Mouse (Mus musculus) midbrain, embryonic 12.5 days (tissue): ENCODE data around the gene Sec14l3. TPM values are rescaled to one million over a fixed set of nuclear protein-coding genes. Genes with fewer than 3 reads are reported as not detected.
"Not testable (repeated sequence)": the region's sequence is repeated elsewhere in the genome, so short reads cannot be mapped to it uniquely, and the experiment has no call there.

Experiments used
- ATAC-seq: fragments of 200-750 bp; cut with Nextera tagmentation; 2 replicates; pipeline ENCODE4 v1.8.0; 2017; ENCODE audit warnings: low read depth, moderate TSS enrichment, moderate library complexity; ENCODE audit not compliant: low FRiP score
- H3K27ac ChIP-seq: fragments of 300-500 bp; sonication (generic); replicated peaks from 2 replicates; pipeline ENCODE4 v1.5.1; 2016; ENCODE audit warnings: mild to moderate bottlenecking
- H3K27me3 ChIP-seq: fragments of 300-500 bp; sonication (generic); 2 replicates; pipeline ENCODE4 v1.6.1; 2016; ENCODE audit warnings: mild to moderate bottlenecking
- H3K36me3 ChIP-seq: fragments of 300-500 bp; sonication (generic); 2 replicates; pipeline ENCODE4 v1.6.1; 2016
- H3K4me1 ChIP-seq: fragments of 300-500 bp; sonication (generic); 2 replicates; pipeline ENCODE4 v1.6.1; 2016
- H3K4me2 ChIP-seq: fragments of 300-500 bp; sonication (generic); replicated peaks from 2 replicates; pipeline ENCODE4 v1.6.1; 2016; ENCODE audit warnings: mild to moderate bottlenecking, moderate library complexity
- H3K4me3 ChIP-seq: fragments of 300-500 bp; sonication (generic); 2 replicates; pipeline ENCODE4 v1.5.1; 2016; ENCODE audit warnings: mild to moderate bottlenecking
- H3K9ac ChIP-seq: fragments of 300-500 bp; sonication (generic); replicated peaks from 2 replicates; pipeline ENCODE4 v1.6.1; 2016; ENCODE audit warnings: mild to moderate bottlenecking, moderate library complexity
- H3K9me3 ChIP-seq: fragments of 300-500 bp; sonication (generic); 2 replicates; pipeline ENCODE4 v1.6.1; 2016; ENCODE audit warnings: mild to moderate bottlenecking
- WGBS: fragments of 180-500 bp; shearing (Covaris S2); methylation state at CpG from one replicate; pipeline ENCODE4 v1.1.7; 2016; 5-methylcytosine and 5-hydroxymethylcytosine counted together
- polyA plus RNA-seq: library from polyadenylated mRNA; unstranded; fragments of >200 nt; fragmentation: Nextera tagmentation; extraction: Ambion mirVana; gene quantifications from 2 replicates; pipeline ENCODE4 v1.2.1, GENCODE M21; 2016

The Sec14l3 gene
- not detected in 2 replicates for polyA plus RNA-seq

DNA sequence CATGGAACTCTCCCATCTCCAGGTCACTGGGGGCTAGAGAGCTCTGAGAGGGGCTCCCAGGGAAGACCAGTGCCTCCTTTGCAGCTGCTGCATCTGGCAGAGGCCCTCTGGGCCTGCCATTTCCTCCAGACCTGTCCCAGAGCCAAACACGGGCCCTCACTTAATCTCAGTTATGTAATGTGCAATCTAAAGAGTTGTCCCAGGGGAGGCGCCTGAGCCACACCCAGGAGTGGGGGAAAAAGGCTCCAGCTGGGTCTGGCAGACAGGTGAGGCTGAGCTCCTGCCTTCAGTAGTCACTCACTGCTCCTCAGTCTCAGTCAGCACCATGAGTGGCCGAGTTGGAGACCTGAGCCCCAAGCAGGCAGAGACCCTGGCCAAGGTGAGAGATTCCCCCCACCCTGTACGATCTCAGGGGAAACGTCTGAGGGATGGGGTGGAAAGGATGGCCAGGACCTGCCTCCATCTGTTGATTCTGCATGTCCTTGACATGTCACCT is at the start of gene Sec14l3:
Sec14l3 (plus strand) TSS at position 215 of the 496 bp plus-strand sequence.
- H3K27ac ChIP-seq = no peak within 1 kb of the TSS
- no peaks in the 10 kb centered on the region for H3K9me3 ChIP-seq
- H3K36me3 ChIP-seq = no peaks in the 10 kb centered on the region
- 75% methylated on average over 5 of the region's 5 CpGs for WGBS
- no peak within 1 kb of the TSS for H3K9ac ChIP-seq
- H3K4me2 ChIP-seq = no peak within 1 kb of the TSS
- no peaks in the 10 kb centered on the region for H3K27me3 ChIP-seq
- ATAC-seq = no peak
- H3K4me1 ChIP-seq = no peaks in the 10 kb centered on the region
- no peak within 1 kb of the TSS for H3K4me3 ChIP-seq

DNA sequence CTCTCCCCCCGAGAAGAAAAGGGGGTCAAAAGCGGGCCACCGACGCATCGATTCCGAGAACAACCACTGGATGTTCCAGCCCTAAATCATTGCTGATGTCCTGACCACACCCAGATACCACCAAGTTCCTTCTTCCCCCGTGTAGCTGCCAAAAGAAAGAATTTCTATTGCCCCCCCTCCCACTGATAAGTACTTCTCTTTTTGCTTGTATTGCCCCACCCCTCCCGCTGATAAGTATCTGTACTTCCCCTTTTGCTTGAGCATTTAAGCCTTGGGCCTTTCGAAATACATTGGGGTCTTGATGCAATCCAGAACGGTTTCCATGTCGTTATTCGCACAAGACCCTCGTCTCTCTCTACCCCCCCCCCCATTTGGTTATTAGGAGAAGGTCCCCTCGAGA is 48.8 kb upstream of the Sec14l3 start:
- H3K4me2 ChIP-seq, H3K9ac ChIP-seq, H3K27ac ChIP-seq, H3K4me1 ChIP-seq, H3K9me3 ChIP-seq, H3K36me3 ChIP-seq, H3K27me3 ChIP-seq, H3K4me3 ChIP-seq, ATAC-seq: not testable (repeated sequence)
- 90% methylated on average over 14 of the region's 14 CpGs for WGBS

DNA sequence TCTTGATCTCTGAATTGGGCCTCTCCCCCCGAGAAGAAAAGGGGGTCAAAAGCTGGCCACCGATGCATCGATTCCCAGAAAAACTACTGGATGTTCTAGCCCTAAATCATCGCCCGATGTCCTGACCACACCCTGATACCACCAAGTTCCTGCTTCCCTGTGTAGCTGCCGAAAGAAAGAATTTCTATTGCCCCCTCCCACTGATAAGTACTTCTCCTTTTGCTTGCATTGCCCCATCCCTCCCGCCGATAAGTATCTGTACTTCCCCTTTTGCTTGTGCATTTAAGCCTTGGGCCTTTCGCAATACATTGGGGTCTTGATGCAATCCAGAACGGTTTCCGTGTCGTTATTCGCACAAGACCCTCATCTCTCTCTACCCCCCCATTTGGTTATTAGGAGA is 42.5 kb upstream of the Sec14l3 start:
- 88% methylated on average over 13 of the region's 13 CpGs for WGBS
- H3K4me2 ChIP-seq, ATAC-seq, H3K9ac ChIP-seq, H3K27me3 ChIP-seq, H3K27ac ChIP-seq, H3K4me3 ChIP-seq, H3K4me1 ChIP-seq, H3K9me3 ChIP-seq, H3K36me3 ChIP-seq: not testable (repeated sequence)

DNA sequence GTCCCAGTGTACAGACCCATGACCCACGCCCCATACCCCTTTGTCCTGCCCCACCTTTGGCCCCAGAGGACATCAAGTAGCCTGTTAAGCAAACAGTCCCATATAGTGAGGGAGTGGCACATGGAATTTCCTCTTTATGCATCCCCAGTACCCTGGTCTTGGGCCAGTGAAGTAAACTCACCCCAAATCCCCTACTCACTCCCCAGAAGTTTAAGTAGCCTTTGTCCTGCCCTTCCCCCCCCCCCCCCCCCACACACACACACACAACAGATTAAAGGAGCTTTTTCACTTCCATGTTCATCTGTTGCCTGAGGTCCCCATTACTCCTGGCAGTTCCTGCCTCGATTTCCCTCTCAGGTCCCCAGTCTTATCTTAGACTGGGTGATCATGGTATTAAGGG is 41.3 kb upstream of the Sec14l3 start:
- H3K4me3 ChIP-seq = no peak overlapping the region
- no peak overlapping the region for H3K27ac ChIP-seq
- no peaks in the 10 kb centered on the region for H3K36me3 ChIP-seq
- WGBS = 67% methylated on average over 2 of the region's 2 CpGs
- H3K9me3 ChIP-seq = no peaks in the 10 kb centered on the region
- no peaks in the 10 kb centered on the region for H3K4me1 ChIP-seq
- H3K9ac ChIP-seq = no peak overlapping the region
- no peak for ATAC-seq
- no peak overlapping the region for H3K4me2 ChIP-seq
- H3K27me3 ChIP-seq = no peaks in the 10 kb centered on the region

DNA sequence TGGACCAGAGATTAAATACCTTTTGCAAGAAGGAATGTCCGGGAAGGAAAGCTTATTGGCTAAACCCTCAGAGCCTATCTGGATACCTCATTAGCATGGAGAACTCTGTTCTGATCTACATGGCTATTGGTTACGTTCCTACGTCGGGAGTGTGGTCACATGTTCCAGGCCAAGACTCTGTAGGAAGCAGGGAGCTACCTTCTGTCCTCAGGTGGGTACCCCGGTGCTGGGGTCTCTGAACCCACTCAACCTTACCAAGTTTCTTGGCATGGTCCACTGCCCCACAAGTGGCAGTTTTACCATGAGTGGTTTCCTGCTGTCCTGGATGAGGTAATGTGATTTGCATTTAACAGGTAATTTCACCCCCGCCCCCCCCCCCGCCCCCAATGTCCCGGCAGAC is 37.6 kb upstream of the Sec14l3 start:
- Histone ChIP-seq H3K9me3 (no peaks in the 10 kb centered on the region), H3K9ac (no peak overlapping the region), H3K4me3 (no peak overlapping the region), H3K4me2 (no peak overlapping the region), H3K4me1 (no peaks in the 10 kb centered on the region), H3K27ac (no peak overlapping the region), H3K27me3 (peaks cover 7% of the 10 kb centered on the region), H3K36me3 (no peaks in the 10 kb centered on the region)
- 83% methylated on average over 8 of the region's 8 CpGs for WGBS
- ATAC-seq = no peak

DNA sequence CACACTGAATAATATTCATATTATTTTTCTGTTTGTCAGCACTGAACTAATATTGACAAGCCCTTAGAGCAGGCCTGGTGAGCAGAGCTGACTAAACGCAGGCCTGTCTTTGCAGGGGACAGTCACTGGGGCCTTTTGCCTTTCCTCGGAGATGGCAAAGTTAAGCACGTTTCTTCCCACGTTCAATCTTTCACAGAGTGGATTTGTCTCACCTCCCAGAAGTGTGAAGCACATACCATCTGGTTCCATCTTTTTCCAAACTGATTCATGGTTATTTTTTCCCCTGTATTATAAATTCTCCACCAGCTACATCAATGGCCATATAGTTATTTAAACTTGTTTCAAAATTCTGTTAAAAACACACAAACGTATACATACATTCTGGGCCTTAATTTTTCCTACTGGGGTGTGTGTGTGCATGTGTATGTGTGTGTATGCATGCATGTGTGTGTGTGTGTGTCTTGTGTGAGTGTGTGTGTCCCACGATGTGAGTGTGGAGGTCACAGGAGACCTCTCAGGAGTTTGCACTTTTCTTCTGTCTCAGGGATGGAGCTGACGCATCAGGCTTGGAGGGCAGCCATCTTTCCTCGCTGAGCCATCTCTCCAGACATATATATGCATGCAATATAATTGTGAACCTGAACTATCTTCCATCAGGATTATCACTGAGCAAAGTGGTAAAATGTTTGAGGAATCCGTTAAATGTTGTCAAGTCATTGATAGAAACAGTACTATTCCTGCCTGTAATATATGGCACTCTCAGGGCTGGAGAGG is 36.9 kb upstream of the Sec14l3 start:
- no peaks in the 10 kb centered on the region for H3K36me3 ChIP-seq
- H3K9me3 ChIP-seq = no peaks in the 10 kb centered on the region
- no peak for ATAC-seq
- peaks cover 7% of the 10 kb centered on the region for H3K27me3 ChIP-seq
- no peaks in the 10 kb centered on the region for H3K4me1 ChIP-seq
- H3K4me3 ChIP-seq = no peak overlapping the region
- H3K4me2 ChIP-seq = no peak overlapping the region
- no peak overlapping the region for H3K27ac ChIP-seq
- H3K9ac ChIP-seq = no peak overlapping the region
- 85% methylated on average over 9 of the region's 9 CpGs for WGBS

DNA sequence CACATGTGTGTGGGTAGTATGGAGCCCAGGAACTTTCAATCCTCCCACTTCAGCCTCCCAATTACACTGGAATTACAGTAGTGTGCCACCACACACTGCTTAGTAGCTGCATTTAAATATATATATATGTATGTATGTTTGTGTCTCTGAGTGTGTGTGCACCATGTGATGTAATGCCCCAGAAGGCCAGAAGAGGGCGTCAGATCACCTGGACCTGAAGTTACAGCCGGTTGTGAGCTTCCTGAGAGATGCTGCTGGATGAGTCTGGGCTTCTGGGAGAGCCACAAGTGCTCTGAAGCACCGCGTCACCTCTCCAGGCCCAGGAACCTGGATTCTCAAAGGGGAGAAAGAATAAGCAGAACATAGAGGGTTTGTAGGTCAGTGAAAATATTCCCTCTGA is 35.3 kb upstream of the Sec14l3 start:
- Histone ChIP-seq H3K27me3 (peaks cover 7% of the 10 kb centered on the region), H3K36me3 (no peaks in the 10 kb centered on the region), H3K4me3 (no peak overlapping the region), H3K4me1 (no peaks in the 10 kb centered on the region), H3K4me2 (no peak overlapping the region), H3K9ac (no peak overlapping the region), H3K27ac (no peak overlapping the region), H3K9me3 (no peaks in the 10 kb centered on the region)
- WGBS = 69% methylated on average over 4 of the region's 4 CpGs
- ATAC-seq = no peak

DNA sequence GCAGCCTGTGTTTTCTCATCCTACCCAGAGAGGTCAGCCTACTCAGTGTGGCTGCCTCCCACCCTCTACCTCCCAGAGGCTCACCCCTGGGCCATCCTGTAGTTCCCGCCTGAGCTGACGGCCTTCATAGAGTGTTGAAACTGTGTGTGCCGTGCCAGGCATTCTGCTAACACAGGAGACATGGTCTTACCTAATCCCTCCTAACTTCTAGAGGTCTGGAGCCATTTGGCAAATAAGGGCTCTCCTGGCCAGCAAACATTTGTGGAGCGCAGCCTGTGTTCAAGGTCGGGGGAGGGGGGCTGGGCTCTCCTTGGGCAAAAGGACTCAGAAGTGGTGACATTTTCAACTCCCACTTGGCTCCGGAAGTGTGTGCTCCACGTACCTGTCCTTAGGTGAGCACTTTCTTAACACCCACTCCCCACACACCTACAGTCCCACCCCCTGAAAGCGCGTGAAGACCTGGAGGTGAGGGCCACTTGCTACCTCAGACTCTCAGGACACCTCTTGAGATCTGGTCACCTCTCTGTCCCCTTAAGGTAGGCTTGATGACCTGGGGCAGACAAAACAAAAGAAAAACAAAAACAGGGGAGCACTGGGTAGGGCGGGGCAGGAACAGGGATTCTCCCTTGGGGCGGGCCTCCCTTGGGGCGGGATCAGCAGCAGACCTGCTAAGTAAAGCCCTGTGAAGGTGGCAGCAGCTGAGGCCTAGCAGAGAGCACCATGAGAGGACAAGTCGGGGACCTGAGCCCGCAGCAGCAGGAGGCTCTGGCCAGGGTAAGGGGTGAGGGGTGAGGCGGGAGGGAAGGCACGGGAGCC is 33.3 kb upstream of the Sec14l3 start, which contains the start of gene Sec14l4:
Sec14l4 (plus strand) TSS at position 337 of the 816 bp plus-strand sequence.
- ATAC-seq = no peak
- H3K4me3 ChIP-seq = no peak within 1 kb of the TSS
- H3K27ac ChIP-seq = no peak within 1 kb of the TSS
- H3K27me3 ChIP-seq = peaks cover 7% of the 10 kb centered on the region
- H3K9ac ChIP-seq = no peak within 1 kb of the TSS
- WGBS = 43% methylated on average over 16 of the region's 16 CpGs
- no peaks in the 10 kb centered on the region for H3K4me1 ChIP-seq
- no peaks in the 10 kb centered on the region for H3K9me3 ChIP-seq
- no peaks in the 10 kb centered on the region for H3K36me3 ChIP-seq
- H3K4me2 ChIP-seq = no peak within 1 kb of the TSS

DNA sequence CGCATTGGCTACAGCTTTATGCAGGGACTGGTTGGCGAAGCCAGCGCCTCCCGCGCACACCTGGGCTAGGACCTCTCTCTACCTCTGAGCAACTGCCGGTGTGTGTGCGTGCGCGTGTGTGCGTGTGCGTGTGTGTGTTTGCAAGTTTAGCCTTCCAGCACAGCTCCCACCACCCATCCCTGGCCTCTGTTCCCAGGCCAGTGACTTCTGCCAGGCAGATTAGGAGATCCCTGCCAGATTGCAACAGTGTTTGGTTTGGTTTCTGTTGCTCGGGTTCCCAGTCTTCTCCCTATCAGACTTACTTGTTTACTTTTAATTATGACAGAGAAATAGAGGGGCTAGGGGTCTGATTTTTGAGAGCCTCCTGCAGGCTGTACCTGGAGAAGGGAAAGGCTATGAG is 32.7 kb upstream of the Sec14l3 start:
- no peaks in the 10 kb centered on the region for H3K36me3 ChIP-seq
- no peak overlapping the region for H3K4me3 ChIP-seq
- H3K4me1 ChIP-seq = no peaks in the 10 kb centered on the region
- no peak overlapping the region for H3K4me2 ChIP-seq
- ATAC-seq = no peak
- no peaks in the 10 kb centered on the region for H3K9me3 ChIP-seq
- H3K9ac ChIP-seq = no peak overlapping the region
- peaks cover 7% of the 10 kb centered on the region for H3K27me3 ChIP-seq
- 38% methylated on average over 12 of the region's 12 CpGs for WGBS
- H3K27ac ChIP-seq = no peak overlapping the region

DNA sequence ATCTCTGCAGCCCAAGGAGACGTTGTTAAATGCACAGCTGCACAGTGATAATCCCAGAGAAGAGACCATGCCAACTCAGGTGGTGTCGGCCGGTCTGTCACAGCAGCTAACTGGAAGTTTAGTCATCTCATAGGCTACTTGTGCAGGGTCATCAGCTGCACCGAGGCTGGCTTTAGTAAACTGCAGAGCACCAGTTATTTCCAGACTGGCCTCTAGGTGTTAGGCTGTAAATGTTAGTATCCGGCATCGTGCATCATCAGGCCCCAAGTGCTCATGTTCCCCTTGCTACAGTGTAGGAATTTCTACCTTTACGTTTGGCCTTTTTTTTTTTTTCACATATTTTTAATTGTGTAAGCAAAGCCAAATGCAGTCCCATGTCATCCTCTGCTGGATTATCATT is 31.2 kb upstream of the Sec14l3 start:
- H3K9me3 ChIP-seq = no peaks in the 10 kb centered on the region
- ATAC-seq = no peak
- no peak overlapping the region for H3K27ac ChIP-seq
- H3K4me2 ChIP-seq = no peak overlapping the region
- H3K9ac ChIP-seq = no peak overlapping the region
- no peaks in the 10 kb centered on the region for H3K4me1 ChIP-seq
- WGBS = 69% methylated on average over 7 of the region's 7 CpGs
- no peak overlapping the region for H3K4me3 ChIP-seq
- H3K36me3 ChIP-seq = no peaks in the 10 kb centered on the region
- peaks cover 7% of the 10 kb centered on the region for H3K27me3 ChIP-seq

DNA sequence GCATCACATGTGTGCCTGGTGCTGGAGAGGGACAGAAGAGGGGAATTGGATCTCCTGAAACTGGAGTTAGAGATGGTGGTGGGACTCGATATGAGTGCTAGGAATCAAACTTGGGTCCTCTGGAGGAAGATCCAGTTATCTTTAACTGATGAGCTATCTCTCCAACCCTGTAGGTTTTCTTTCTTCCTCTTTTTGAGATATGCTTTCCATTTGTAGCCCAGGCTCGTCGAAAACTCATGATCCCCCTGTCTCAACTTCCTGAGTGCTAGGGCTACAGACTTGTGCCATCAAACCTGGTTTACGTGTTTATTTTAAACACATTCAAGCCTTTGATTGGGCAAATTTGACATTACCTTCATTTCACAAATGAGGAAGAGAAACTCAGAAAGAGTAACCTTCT is 30.5 kb upstream of the Sec14l3 start:
- H3K27ac ChIP-seq = no peak overlapping the region
- no peak for ATAC-seq
- WGBS = 91% methylated on average over 4 of the region's 4 CpGs

DNA sequence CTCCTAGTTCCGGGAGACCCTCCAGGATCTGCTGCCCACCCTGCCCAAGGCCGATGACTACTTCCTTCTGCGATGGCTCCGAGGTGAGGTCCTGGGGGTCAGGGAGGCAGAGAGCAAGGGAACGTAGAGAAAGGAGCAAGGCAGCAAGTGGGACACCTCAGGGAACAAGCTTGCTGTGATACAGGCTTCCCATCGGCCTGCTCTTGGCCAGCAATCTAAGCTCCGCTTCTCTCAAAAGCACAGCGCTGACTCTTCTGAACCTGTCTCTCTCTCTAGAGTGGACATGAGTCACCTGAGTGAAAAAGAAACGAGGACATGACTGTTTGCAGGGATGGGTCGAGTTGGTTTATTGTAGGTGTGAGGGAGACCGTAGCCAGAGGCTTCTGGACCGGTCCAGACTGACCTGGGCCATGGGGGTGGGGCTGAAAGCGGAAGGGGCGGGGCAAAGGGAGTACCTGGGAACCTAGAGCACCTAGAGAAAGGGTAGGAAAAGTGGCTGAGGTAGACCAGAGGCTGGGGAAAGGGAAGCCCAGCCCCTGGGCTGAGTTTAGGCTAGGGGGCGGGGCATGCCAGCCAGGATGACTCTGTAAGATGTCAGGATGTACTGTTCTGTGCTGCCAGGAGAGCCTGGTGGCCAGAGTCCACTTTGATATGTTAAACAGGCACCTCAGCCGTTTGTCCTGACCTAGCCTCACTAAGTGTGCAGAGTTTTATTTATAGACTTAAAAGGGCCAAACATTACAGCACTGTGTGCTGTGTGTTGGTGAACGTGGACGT is 29.3 kb upstream of the Sec14l3 start:
- H3K36me3 ChIP-seq = no peaks in the 10 kb centered on the region
- peaks cover 7% of the 10 kb centered on the region for H3K27me3 ChIP-seq
- no peak overlapping the region for H3K9ac ChIP-seq
- no peak overlapping the region for H3K4me3 ChIP-seq
- no peak overlapping the region for H3K27ac ChIP-seq
- no peaks in the 10 kb centered on the region for H3K9me3 ChIP-seq
- H3K4me2 ChIP-seq = no peak overlapping the region
- ATAC-seq = no peak
- WGBS = 71% methylated on average over 18 of the region's 18 CpGs
- H3K4me1 ChIP-seq = no peaks in the 10 kb centered on the region

More for the DNA sequence above, 30.5 kb upstream of the Sec14l3 start:
- H3K9ac ChIP-seq = no peak overlapping the region
- no peak overlapping the region for H3K4me2 ChIP-seq
- H3K27me3 ChIP-seq = peaks cover 7% of the 10 kb centered on the region
- no peaks in the 10 kb centered on the region for H3K4me1 ChIP-seq
- no peaks in the 10 kb centered on the region for H3K9me3 ChIP-seq
- H3K4me3 ChIP-seq = no peak overlapping the region
- no peaks in the 10 kb centered on the region for H3K36me3 ChIP-seq
